Mouse (Mus musculus) megakaryocyte, embryonic 14.5 days (primary cell): Measurements from ENCODE around the gene Clca4a.

Experiments
- FLI1 ChIP-seq: IDR thresholded peaks from 2 replicates; pipeline ENCODE4 v1.6.1; 2012; ENCODE audit warnings: low read length, inconsistent platforms, mixed read lengths
- GATA1 ChIP-seq: IDR thresholded peaks from 3 replicates; pipeline ENCODE4 v1.6.1; 2012; ENCODE audit warnings: mixed read lengths, low read length, inconsistent platforms, borderline replicate concordance

- TF ChIP-seq FLI1 (no peak), GATA1 (no peak)
These were observed 43.0 kb upstream of the Clca4a start for GRCm38 (mm10) chr3:145017807-145018206.
